Mouse (Mus musculus) T-cell, adult 66 days (primary cell): ENCODE results near the gene Arhgap9. TPM values are rescaled to one million over a fixed set of nuclear protein-coding genes. Genes with fewer than 3 reads are reported as not detected.

Experiments
- total RNA-seq, 2 experiments: library from RNA; stranded (reverse); gene quantifications; 3 replicates in 1 of 2; 4 replicates in 1 of 2; pipeline ENCODE4 v1.2.4; 2023

The Arhgap9 gene
- 100 to 1,000 TPM; 317 to 326 TPM for total RNA-seq

GRCm38 (mm10) chr10:127321621-127322020 is at the start of gene Arhgap9:
Arhgap9 (plus strand) TSS chr10:127321964.

GRCm38 (mm10) chr10:127288800-127289572 is 32.8 kb upstream of the Arhgap9 start, which contains the start of gene Mbd6:
Mbd6 (minus strand) TSS chr10:127289018.

GRCm38 (mm10) chr10:127311476-127312355 is 10.0 kb upstream of the Arhgap9 start, which contains the start of gene Mars:
Mars (minus strand) TSS chr10:127311786.

GRCm38 (mm10) chr10:127341891-127342639 is 20.3 kb downstream of the Arhgap9 start, which contains the start of gene Gli1:
Gli1 (minus strand) TSS chr10:127341974.

GRCm38 (mm10) chr10:127353909-127354895 is 32.4 kb downstream of the Arhgap9 start, which contains the start of gene Inhbe:
Inhbe (minus strand) TSS chr10:127354411.

GRCm38 (mm10) chr10:127369834-127370820 is 48.4 kb downstream of the Arhgap9 start, which contains the start of gene Inhbc:
Inhbc (minus strand) TSS chr10:127370431.

Other genes starting within 250 kb of the Arhgap9 start
- gene Agap2, start 246.7 kb upstream of the Arhgap9 start, total RNA-seq: 100 to 1,000 TPM; 166 to 167 TPM
- 100 to 1,000 TPM in 1 of 2 experiments, 10 to 100 TPM in 1; 98.4 to 100 TPM for gene Os9, start 200.8 kb upstream of the Arhgap9 start, total RNA-seq
- gene B4galnt1, start 156.7 kb upstream of the Arhgap9 start, total RNA-seq: 100 to 1,000 TPM; 696 to 735 TPM
- under 1 TPM in 1 of 2 experiments, not detected in 1; 0.29 TPM for gene Slc26a10, start 141.3 kb upstream of the Arhgap9 start, total RNA-seq
- 1 to 10 TPM in 1 of 2 experiments, not detected in 1; 1.5 TPM for gene Arhgef25, start 131.9 kb upstream of the Arhgap9 start, total RNA-seq
- gene Dtx3, start 126.2 kb upstream of the Arhgap9 start, total RNA-seq: 10 to 100 TPM; 53.6 to 73.9 TPM
- gene Pip4k2c, start 110.4 kb upstream of the Arhgap9 start, total RNA-seq: 10 to 100 TPM; 44.9 to 47.9 TPM
- gene Kif5a, start 58.6 kb upstream of the Arhgap9 start, total RNA-seq: under 1 TPM; 0.44 to 0.56 TPM
- 10 to 100 TPM; 98.0 to 98.9 TPM for gene Dctn2, start 55.6 kb upstream of the Arhgap9 start, total RNA-seq
- 100 to 1,000 TPM; 110 to 113 TPM for gene Mbd6, start 32.9 kb upstream of the Arhgap9 start, total RNA-seq
- gene Mars, start 10.2 kb upstream of the Arhgap9 start, total RNA-seq: 10 to 100 TPM; 51.4 to 67.0 TPM
- gene Gli1, start 20.0 kb downstream of the Arhgap9 start, total RNA-seq: not detected
- not detected for gene Inhbe, start 32.4 kb downstream of the Arhgap9 start, total RNA-seq
- not detected for gene Inhbc, start 48.5 kb downstream of the Arhgap9 start, total RNA-seq
- 10 to 100 TPM; 71.0 to 89.8 TPM for gene R3hdm2, start 58.4 kb downstream of the Arhgap9 start, total RNA-seq
- gene Stac3, start 179.7 kb downstream of the Arhgap9 start, total RNA-seq: 10 to 100 TPM in 1 of 2 experiments, 1 to 10 TPM in 1; 8.7 to 12.0 TPM
- gene Ndufa4l2, start 193.0 kb downstream of the Arhgap9 start, total RNA-seq: not detected
- gene Shmt2, start 200.5 kb downstream of the Arhgap9 start, total RNA-seq: 10 to 100 TPM; 95.6 to 98.7 TPM
- not detected for gene Nxph4, start 212.6 kb downstream of the Arhgap9 start, total RNA-seq